22 mouse cellular contexts compared by ENCODE assay signal in genomic region chr13:38936860-38937471, GRCm38 (mm10). TPM values are rescaled to one million over a fixed set of nuclear protein-coding genes. Genes with fewer than 3 reads are reported as not detected.
A peak's percentile ranks its signal among the peaks of the same experiment; 100 is the strongest.
DNase-seq lines count a peak whose midpoint lies in the region; ATAC-seq lines count a peak whose summit lies in the region.
"Had no signal": no experiment of that assay in that cellular context is flagged by ENCODE, and none has a peak within 500 bp of the region (broad histone marks: within the 10 kb centered on the region; RNA-seq: fewer than 3 reads in every experiment).

No protein-coding gene starts in this region.

- no peak overlapping the region for H3K9ac ChIP-seq in heart, embryonic 12.5 days
- H3K9ac ChIP-seq: hindbrain, embryonic 12.5 days; intestine, embryonic 15.5 days; limb, embryonic 15.5 days; liver, embryonic 15.5 days had no signal

- intact Hi-C loops in heart, postnatal 25 days (cut with DNase I): no loop called here

- no peaks in the 10 kb centered on the region for H3K9me3 ChIP-seq in heart, embryonic 12.5 days (replicated peaks)
- H3K9me3 ChIP-seq: forebrain, embryonic 10.5 days; hindbrain, embryonic 12.5 days; intestine, embryonic 15.5 days; limb, embryonic 15.5 days; liver, embryonic 15.5 days; megakaryocyte, embryonic 14.5 days had no signal

- no peak for DNase-seq in heart, postnatal 25 days (ENCODE audit: low spot score)
- peak; percentile 6 for DNase-seq in lung, postnatal 25 days (ENCODE audit: low spot score)
- no peak for DNase-seq in lung, postnatal 14 days
- DNase-seq in CD4-positive, CD25-positive, alpha-beta regulatory T cell, adult 2 months (ENCODE audit: low read depth, low spot score): peak; percentile 67
- DNase-seq in right cerebral cortex, adult 18-20 months: no peak
- no peak for DNase-seq in cerebellum, adult 9-10 months
- DNase-seq: adrenal gland, postnatal 14 days; cerebellum, postnatal 14 days; gastrocnemius, postnatal 10 days; heart, adult 18-20 months; heart, postnatal 10 days; kidney, postnatal 36 days; midbrain, embryonic 14.5 days; right cerebral cortex, postnatal 25 days had no signal

- H3K36me3 ChIP-seq in heart, embryonic 12.5 days: peaks cover 70% of the 10 kb centered on the region

- H3K27ac ChIP-seq in heart, embryonic 12.5 days (ENCODE audit: poor library complexity, severe bottlenecking): no peak overlapping the region
- H3K27ac ChIP-seq: forebrain, embryonic 10.5 days; hindbrain, embryonic 12.5 days; intestine, embryonic 15.5 days; limb, embryonic 15.5 days; liver, embryonic 15.5 days had no signal

- peak; percentile 51; the same call in 1 of the 2 replicates for ATAC-seq in heart, embryonic 12.5 days (ENCODE audit: insufficient number of reproducible peaks, low FRiP score)
- ATAC-seq in activated CD4-positive, CD25-positive, alpha-beta regulatory T cell, adult 4 months: peak; percentile 90
- ATAC-seq: intestine, embryonic 15.5 days had no signal

- no peak overlapping the region for H3K4me2 ChIP-seq in heart, embryonic 12.5 days
- H3K4me2 ChIP-seq: hindbrain, embryonic 12.5 days; intestine, embryonic 15.5 days; limb, embryonic 15.5 days; liver, embryonic 15.5 days had no signal

- 0 out of 2 replicates have a peak, but pooled peaks cover 2% of the 10 kb centered on the region for H3K4me1 ChIP-seq in heart, embryonic 12.5 days (replicated peaks)
- H3K4me1 ChIP-seq: forebrain, embryonic 10.5 days; hindbrain, embryonic 12.5 days; intestine, embryonic 15.5 days; limb, embryonic 15.5 days; liver, embryonic 15.5 days had no signal

- no peak overlapping the region for H3K4me3 ChIP-seq in heart, embryonic 12.5 days
- H3K4me3 ChIP-seq: forebrain, embryonic 10.5 days; hindbrain, embryonic 12.5 days; intestine, embryonic 15.5 days; limb, embryonic 15.5 days; liver, embryonic 15.5 days; megakaryocyte, embryonic 14.5 days had no signal

- no peaks in the 10 kb centered on the region for H3K27me3 ChIP-seq in heart, embryonic 12.5 days (replicated peaks)
- H3K27me3 ChIP-seq: hindbrain, embryonic 12.5 days; intestine, embryonic 15.5 days; limb, embryonic 15.5 days; liver, embryonic 15.5 days; megakaryocyte, embryonic 14.5 days had no signal

- WGBS in heart, embryonic 12.5 days: 69% methylated on average over 10 of the region's 10 CpGs

RNA-seq across cellular contexts. Expression of gene Slc35b3, which starts 23.7 kb away (rescaled TPM):
- 25.0 and 26.8 TPM in 2 replicates for polyA plus RNA-seq in heart, embryonic 12.5 days (2016; fragmentation: Nextera tagmentation; extraction: Ambion mirVana)
- 1 to 10 TPM; 4.3 to 4.6 TPM for total RNA-seq in heart, postnatal 25 days (2021)
- polyA plus RNA-seq in activated CD4-positive, CD25-positive, alpha-beta regulatory T cell, adult 4 months (2017; shearing (Covaris generic)): 10 to 100 TPM; 78.9 to 83.8 TPM

Comparison
In these comparisons a context has a peak if more than half of its experiments do, and no peak if none do; other contexts are left out.
1. DNase-seq: peak in lung, postnatal 25 days (single experiment) and CD4-positive, CD25-positive, alpha-beta regulatory T cell, adult 2 months (single experiment); none in heart, postnatal 25 days (single experiment), lung, postnatal 14 days (single experiment), right cerebral cortex, adult 18-20 months (single experiment) and cerebellum, adult 9-10 months (single experiment).